Mouse (Mus musculus) spleen, adult 2 months (tissue): ENCODE measurements around the gene Lamp5. TPM values are rescaled to one million over a fixed set of nuclear protein-coding genes. Genes with fewer than 3 reads are reported as not detected.

ENCODE experiments used
- DNase-seq, 2 experiments: peaks; one replicate each; pipeline versions ENCODE4 v3.0.0 to v3.0.0-alpha.2; 2012 to 2021; ENCODE audit warnings: low spot score in 2 of 2, low read depth in 1 of 2
- H3K27ac ChIP-seq: fragments of 200-500 bp; 2 replicates; pipeline ENCODE4 v1.5.1; 2012; ENCODE audit warnings: low read length, inconsistent platforms; ENCODE audit not compliant: insufficient read depth
- H3K27me3 ChIP-seq: fragments of 200-500 bp; 2 replicates; pipeline ENCODE4 v1.6.1; 2012; ENCODE audit warnings: mild to moderate bottlenecking, moderate library complexity, low read length, inconsistent platforms; ENCODE audit not compliant: control insufficient read depth, insufficient read depth
- H3K36me3 ChIP-seq: fragments of 200-500 bp; 2 replicates; pipeline ENCODE4 v1.6.1; 2012; ENCODE audit warnings: mild to moderate bottlenecking, low read length, inconsistent platforms; ENCODE audit not compliant: control insufficient read depth, insufficient read depth
- H3K4me1 ChIP-seq: fragments of 200-500 bp; 2 replicates; pipeline ENCODE4 v1.6.1; 2011; ENCODE audit warnings: inconsistent platforms; ENCODE audit not compliant: control insufficient read depth, insufficient read depth, insufficient read length
- H3K4me3 ChIP-seq: fragments of 200-500 bp; 2 replicates; pipeline ENCODE4 v1.5.1; 2011; ENCODE audit warnings: mild to moderate bottlenecking, inconsistent platforms; ENCODE audit not compliant: insufficient read depth, insufficient read length; ENCODE audit errors: extremely low read depth
- CTCF ChIP-seq: fragments of 200-500 bp; IDR thresholded peaks from 2 replicates; pipeline ENCODE4 v1.5.1; 2011; ENCODE audit warnings: mild to moderate bottlenecking, inconsistent platforms; ENCODE audit not compliant: insufficient read depth, insufficient read length, insufficient replicate concordance; ENCODE audit errors: extremely low read depth
- POLR2A ChIP-seq: fragments of 200-500 bp; IDR thresholded peaks from 2 replicates; pipeline ENCODE4 v1.6.1; 2011; ENCODE audit warnings: low read depth, low read length, inconsistent platforms
- WGBS: fragments of 180-500 bp; shearing (Covaris S2); methylation state at CpG from one replicate; pipeline ENCODE4 v1.1.7; 2018; 5-methylcytosine and 5-hydroxymethylcytosine counted together
- polyA plus RNA-seq: library from polyadenylated mRNA; depleted of rRNA; stranded (reverse); fragments of >200 nt; gene quantifications from 2 replicates; pipeline ENCODE4 v1.2.3, GENCODE M21; 2012

Gene Lamp5
- polyA plus RNA-seq, 1 experiment, result 0.14 TPM

DNA sequence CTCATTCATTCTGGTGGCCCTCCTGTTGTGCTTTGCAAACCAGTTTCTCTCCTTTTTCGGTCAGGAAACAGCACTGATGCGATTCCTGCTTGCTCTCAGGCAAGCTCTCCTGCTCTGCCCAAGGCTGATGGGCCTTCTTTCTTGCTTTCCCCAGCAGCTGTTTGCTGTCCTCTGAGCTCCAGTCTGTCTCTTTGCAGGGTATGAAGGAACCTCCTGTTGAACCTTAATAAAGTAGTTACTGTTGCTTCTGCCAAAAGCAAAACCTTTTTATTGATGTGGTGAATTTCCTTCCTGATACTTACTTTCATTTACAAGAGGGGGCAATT is 57.0 kb downstream of the Lamp5 start:
- 26% methylated on average over 2 of the region's 2 CpGs for whole genome bisulfite sequencing
- Histone ChIP-seq H3K27me3 (no peaks in the 10 kb centered on the region), H3K4me3 (no peak overlapping the region), H3K27ac (no peak overlapping the region), H3K36me3 (no peaks in the 10 kb centered on the region), H3K4me1 (no peaks in the 10 kb centered on the region)
- no peak for DNase-seq
- TF ChIP-seq CTCF, result no peak
- no peak for TF ChIP-seq POLR2A

DNA sequence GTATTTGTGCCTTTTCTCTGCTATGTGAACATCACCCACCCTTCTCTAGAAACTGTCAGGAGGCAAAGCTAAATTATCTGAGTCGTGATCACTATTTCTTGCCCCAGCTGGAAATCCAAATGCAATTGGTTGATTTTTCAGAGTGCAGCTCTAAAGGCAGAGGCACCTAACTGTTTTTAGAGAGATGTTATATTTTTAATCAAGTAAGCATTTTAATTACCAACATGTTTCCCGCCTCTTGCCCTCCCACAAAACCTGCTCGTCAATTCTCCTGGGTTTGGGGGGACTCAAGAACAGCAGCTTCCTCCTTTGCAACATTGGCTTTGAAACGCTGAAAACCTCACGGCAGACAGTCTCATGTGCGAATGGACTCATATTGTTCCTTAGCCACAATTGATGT is 61.3 kb downstream of the Lamp5 start:
- Histone ChIP-seq H3K27ac (no peak overlapping the region), H3K36me3 (no peaks in the 10 kb centered on the region), H3K27me3 (no peaks in the 10 kb centered on the region), H3K4me1 (no peaks in the 10 kb centered on the region), H3K4me3 (no peak overlapping the region)
- TF ChIP-seq CTCF (no peak), POLR2A (no peak)
- WGBS, result 61% methylated on average over 6 of the region's 6 CpGs
- no peak for DNase-seq

DNA sequence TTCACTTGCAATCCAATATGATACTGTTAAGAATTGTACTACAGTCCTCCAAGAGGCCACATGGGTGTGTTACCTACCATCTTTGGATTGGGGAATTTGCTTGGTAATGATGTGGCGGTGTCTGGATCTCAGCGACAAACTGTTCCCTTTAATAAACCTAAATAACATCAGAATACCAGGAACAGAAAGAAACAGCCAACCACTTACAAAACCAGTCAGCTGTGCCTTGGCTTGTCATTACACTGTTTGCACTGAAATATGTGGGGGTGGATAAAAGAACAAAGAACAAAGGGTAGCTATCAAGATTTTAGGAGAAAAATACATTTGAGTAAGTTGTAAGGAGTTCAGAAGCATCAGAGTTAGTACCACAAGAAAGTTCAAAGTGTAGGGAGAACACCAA is 66.0 kb downstream of the Lamp5 start:
- Histone ChIP-seq H3K4me1 (no peaks in the 10 kb centered on the region), H3K36me3 (no peaks in the 10 kb centered on the region), H3K4me3 (no peak overlapping the region), H3K27me3 (no peaks in the 10 kb centered on the region), H3K27ac (no peak overlapping the region)
- 95% methylated on average over 2 of the region's 2 CpGs for WGBS
- TF ChIP-seq POLR2A, result no peak
- no peak for DNase-seq
